Mouse (Mus musculus) kidney, adult 2 months (tissue): ENCODE measurements around the gene Ttc23l. TPM values are rescaled to one million over a fixed set of nuclear protein-coding genes. Genes with fewer than 3 reads are reported as not detected.

Source experiments
- DNase-seq: peaks from one replicate; pipeline ENCODE4 v3.0.0; 2021
- H3K27ac ChIP-seq: fragments of 200-500 bp; 2 replicates; pipeline ENCODE4 v1.5.1; 2012; ENCODE audit warnings: low read depth, low read length, control low read depth, inconsistent platforms; ENCODE audit not compliant: insufficient read depth
- H3K27me3 ChIP-seq: fragments of 200-500 bp; replicated peaks from 2 replicates; pipeline ENCODE4 v1.6.1; 2012; ENCODE audit warnings: mild to moderate bottlenecking, moderate library complexity, low read length, inconsistent platforms; ENCODE audit not compliant: control insufficient read depth, insufficient read depth
- H3K36me3 ChIP-seq: fragments of 200-500 bp; 2 replicates; pipeline ENCODE4 v1.6.1; 2012; ENCODE audit warnings: mild to moderate bottlenecking, moderate library complexity, low read length, inconsistent platforms; ENCODE audit not compliant: control insufficient read depth, insufficient read depth
- H3K4me1 ChIP-seq: fragments of 200-500 bp; 2 replicates; pipeline ENCODE4 v1.6.1; 2011; ENCODE audit warnings: low read length; ENCODE audit not compliant: control insufficient read depth, insufficient read depth
- H3K4me3 ChIP-seq: fragments of 200-500 bp; 2 replicates; pipeline ENCODE4 v1.5.1; 2011; ENCODE audit warnings: mild to moderate bottlenecking, low read depth, low read length, control low read depth; ENCODE audit not compliant: insufficient read depth
- CTCF ChIP-seq: fragments of 200-500 bp; conservative IDR thresholded peaks from 2 replicates; pipeline ENCODE4 v1.5.1; 2011; ENCODE audit warnings: low read depth, mild to moderate bottlenecking, control low read depth, low read length, moderate library complexity, mixed read lengths; ENCODE audit not compliant: insufficient read depth, insufficient read length
- POLR2A ChIP-seq: fragments of 200-500 bp; IDR thresholded peaks from one replicate; pipeline ENCODE4 v1.6.1; 2011; ENCODE audit warnings: low read depth, low read length, control low read depth
- WGBS: fragments of 180-500 bp; shearing (Covaris S2); methylation state at CpG from one replicate; pipeline ENCODE4 v1.1.7; 2018; 5-methylcytosine and 5-hydroxymethylcytosine counted together
- polyA plus RNA-seq: library from polyadenylated mRNA; depleted of rRNA; stranded (reverse); fragments of >200 nt; gene quantifications from 2 replicates; pipeline ENCODE4 v1.2.3, GENCODE M21; 2012

The Ttc23l gene
- polyA plus RNA-seq, 1 experiment: not detected

DNA sequence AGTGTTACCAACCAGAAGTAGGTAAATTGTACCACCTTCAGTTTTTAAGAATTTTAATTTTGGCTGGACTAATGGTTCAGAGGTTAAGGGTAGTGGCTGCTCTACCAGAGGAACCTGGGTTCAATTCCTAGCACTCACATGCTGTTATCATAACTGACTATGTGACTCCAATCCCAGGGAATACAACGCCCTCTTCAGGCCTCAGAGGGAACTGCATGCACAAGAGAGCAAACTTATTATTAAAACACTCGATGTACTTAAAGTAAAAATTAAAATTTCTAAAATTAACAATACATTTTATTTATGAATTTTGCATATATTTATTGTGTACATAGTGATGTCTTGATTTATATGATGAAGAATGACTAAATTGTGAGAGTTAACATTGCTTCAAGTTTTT is 28.1 kb upstream of the Ttc23l start:
- no peak overlapping the region for H3K4me3 ChIP-seq
- no peak for DNase-seq
- TF ChIP-seq POLR2A: no peak
- TF ChIP-seq CTCF: no peak; the same call in 1 of the 2 replicates
- peaks cover 3% of the 10 kb centered on the region; the same call in 1 of the 2 replicates for H3K4me1 ChIP-seq
- H3K27ac ChIP-seq: no peak overlapping the region
- H3K36me3 ChIP-seq: no peaks in the 10 kb centered on the region
- 89% methylated on average over 2 of the region's 2 CpGs for WGBS
- no peaks in the 10 kb centered on the region for H3K27me3 ChIP-seq

GRCm38 (mm10) chr15:10584359-10585187 is 26.1 kb upstream of the Ttc23l start:
- peaks cover 3% of the 10 kb centered on the region; the same call in 1 of the 2 replicates for H3K4me1 ChIP-seq
- 92% methylated on average over 10 of the region's 10 CpGs for WGBS
- no peak overlapping the region for H3K4me3 ChIP-seq

DNA sequence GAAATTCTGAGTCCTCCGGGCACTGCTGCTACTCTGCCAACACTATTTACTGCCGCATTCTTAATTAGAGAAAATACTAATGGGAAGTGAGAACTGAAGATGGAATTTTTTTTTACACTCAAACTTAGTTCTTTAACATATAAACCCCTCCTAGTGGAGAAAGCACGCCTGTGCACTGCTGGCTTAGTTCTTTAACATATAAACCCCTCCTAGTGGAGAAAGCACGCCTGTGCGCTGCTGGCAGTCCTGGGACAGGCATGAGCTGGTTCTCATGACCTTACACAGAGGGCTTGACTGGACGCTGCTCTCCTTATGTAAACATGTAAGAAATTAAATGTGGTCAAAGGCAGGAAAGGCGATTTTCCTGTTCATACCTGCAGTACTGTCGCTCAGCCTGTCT is 24.9 kb upstream of the Ttc23l start:
- H3K27ac ChIP-seq: peak overlapping the region; percentile 64; the same call in 1 of the 2 replicates
- peak; percentile 72 for DNase-seq
- peak; percentile 63 for TF ChIP-seq CTCF
- TF ChIP-seq POLR2A: no peak
- 28% methylated on average over 8 of the region's 8 CpGs for WGBS
- no peaks in the 10 kb centered on the region for H3K27me3 ChIP-seq
- H3K36me3 ChIP-seq: no peaks in the 10 kb centered on the region
- H3K4me3 ChIP-seq: no peak overlapping the region
- H3K4me1 ChIP-seq: peaks cover 3% of the 10 kb centered on the region; the same call in 1 of the 2 replicates

More at GRCm38 (mm10) chr15:10584359-10585187, 26.1 kb upstream of the Ttc23l start:
- no peaks in the 10 kb centered on the region for H3K36me3 ChIP-seq
- no peak for DNase-seq
- no peak for TF ChIP-seq POLR2A
- TF ChIP-seq CTCF: no peak
- H3K27ac ChIP-seq: no peak overlapping the region
- H3K27me3 ChIP-seq: no peaks in the 10 kb centered on the region

DNA sequence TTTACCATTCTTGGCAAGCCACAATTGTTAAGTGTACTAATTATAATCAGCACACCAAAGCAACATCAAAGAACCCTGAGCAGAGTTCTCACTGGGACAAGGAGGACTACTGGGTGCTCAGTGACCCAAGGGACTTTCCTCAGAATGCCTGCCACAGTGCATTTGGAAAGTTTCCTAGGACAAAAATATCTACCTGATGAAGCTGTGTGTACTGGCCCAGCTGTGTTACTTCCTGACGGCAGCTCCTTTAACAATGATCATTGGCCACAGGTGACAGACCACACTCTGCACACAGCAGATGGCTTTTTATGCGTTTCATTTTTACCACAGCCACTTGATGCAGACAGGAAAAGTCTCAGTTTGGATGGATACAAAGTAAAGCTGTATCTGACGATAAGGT is 20.7 kb upstream of the Ttc23l start:
- no peak for TF ChIP-seq CTCF
- Histone ChIP-seq H3K27me3 (no peaks in the 10 kb centered on the region), H3K27ac (no peak overlapping the region), H3K4me3 (no peak overlapping the region), H3K4me1 (peaks cover 3% of the 10 kb centered on the region; the same call in 1 of the 2 replicates), H3K36me3 (no peaks in the 10 kb centered on the region)
- 70% methylated on average over 3 of the region's 3 CpGs for WGBS
- peak; percentile 8 for DNase-seq

DNA sequence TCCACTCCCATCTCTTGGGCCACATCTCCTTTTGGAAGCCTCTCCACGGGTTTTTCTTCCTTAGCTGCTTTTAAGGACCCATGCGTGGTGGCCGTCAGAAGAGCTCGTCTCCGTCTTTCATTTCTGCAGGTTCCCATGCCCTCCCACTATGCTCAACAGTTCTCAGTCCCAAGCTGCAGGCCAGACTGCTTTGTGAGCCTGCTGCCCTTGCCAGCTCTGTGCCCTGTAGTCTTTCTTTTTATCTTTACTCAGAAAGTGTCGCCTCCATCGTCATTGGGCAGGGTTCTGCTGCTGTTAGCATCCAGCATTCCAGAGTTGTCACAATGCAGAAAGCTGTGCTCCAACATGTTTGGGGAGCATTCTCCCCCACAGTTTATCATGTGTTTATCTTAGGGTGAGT is 8.0 kb upstream of the Ttc23l start:
- 90% methylated on average over 7 of the region's 7 CpGs for WGBS

DNA sequence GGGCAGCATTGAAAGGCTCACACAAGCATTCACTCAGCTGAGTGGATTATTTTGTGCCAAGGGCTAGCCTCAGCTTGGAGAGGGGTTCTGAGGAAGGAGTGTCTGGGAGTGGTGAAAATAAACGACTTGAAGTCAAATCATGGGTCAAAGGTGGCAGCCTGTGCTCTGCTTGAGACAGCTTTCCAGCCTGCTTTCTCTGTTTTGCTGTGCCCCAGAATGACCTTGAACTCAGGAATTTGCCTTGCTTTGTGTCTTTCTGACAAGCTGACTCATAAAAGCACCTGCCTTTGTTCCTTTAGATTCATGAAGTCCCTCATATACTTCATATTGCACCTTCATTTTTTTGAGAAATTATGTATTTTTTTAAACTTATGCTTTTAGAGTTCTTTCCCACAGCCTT is 5.7 kb upstream of the Ttc23l start:
- no peak for DNase-seq
- H3K36me3 ChIP-seq: peaks cover 4% of the 10 kb centered on the region; the same call in 1 of the 2 replicates
- TF ChIP-seq POLR2A (no peak), CTCF (no peak)
- 23% methylated on average over 1 of the region's 1 CpGs for WGBS
- no peak overlapping the region for H3K27ac ChIP-seq
- no peaks in the 10 kb centered on the region for H3K4me1 ChIP-seq
- H3K27me3 ChIP-seq: no peaks in the 10 kb centered on the region; the same call in 1 of the 2 replicates
- H3K4me3 ChIP-seq: no peak overlapping the region

More for the DNA sequence above, 8.0 kb upstream of the Ttc23l start:
- no peak for DNase-seq
- no peak overlapping the region for H3K4me3 ChIP-seq
- no peak overlapping the region for H3K27ac ChIP-seq
- no peaks in the 10 kb centered on the region; the same call in 1 of the 2 replicates for H3K27me3 ChIP-seq
- no peaks in the 10 kb centered on the region for H3K4me1 ChIP-seq
- H3K36me3 ChIP-seq: peaks cover 8% of the 10 kb centered on the region
- TF ChIP-seq POLR2A (no peak), CTCF (no peak)

GRCm38 (mm10) chr15:10562281-10562680 is 3.8 kb upstream of the Ttc23l start:
- Histone ChIP-seq H3K27me3 (no peaks in the 10 kb centered on the region; the same call in 1 of the 2 replicates), H3K27ac (no peak overlapping the region), H3K4me1 (no peaks in the 10 kb centered on the region), H3K4me3 (no peak overlapping the region), H3K36me3 (no peaks in the 10 kb centered on the region)
- TF ChIP-seq CTCF: no peak
- no peak for TF ChIP-seq POLR2A
- DNase-seq: no peak
